Mouse (Mus musculus): Measurements from ENCODE around the gene Xylt1.

Xylt1 gene

DNA sequence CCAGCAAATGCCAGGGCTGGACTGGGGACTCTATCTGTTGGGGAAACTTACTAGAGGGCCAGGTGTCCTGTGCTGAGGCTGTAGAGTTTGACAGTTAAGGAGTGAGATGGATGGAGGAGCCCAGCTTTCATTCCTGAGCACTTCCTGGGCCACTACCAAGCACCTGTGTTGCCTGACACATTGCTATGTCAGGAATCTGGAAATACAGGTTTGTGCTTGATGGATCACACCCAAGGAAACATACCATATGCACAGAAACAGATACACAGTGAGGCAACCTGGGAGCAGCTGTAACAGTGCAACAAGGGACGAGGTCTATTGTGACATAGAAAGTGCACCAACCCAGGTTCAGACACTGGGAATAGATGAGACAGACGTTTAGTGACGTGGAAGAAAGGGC is 125.0 kb downstream of the Xylt1 start:
- in situ Hi-C loops (cut with MseI, MboI): no loop called here

DNA sequence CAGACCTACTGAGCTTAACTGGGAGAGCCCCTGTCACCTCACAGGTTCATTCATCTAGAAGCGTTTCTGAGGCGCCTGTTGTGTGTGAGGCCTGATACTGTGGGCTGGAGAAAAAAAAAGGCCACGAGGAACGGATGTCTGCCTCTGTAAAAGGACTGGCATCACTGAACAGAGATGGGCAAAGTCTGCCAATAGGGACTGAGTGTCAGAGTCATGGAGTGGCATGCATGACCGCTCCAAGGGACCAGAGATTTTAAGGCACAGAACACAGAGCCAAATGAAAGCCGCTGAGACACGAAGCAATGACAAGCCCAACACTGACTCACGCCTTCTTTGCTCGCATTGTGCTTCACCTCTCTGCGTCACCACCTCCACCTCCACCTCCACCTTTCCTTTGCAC is 126.6 kb downstream of the Xylt1 start:
- in situ Hi-C loops (cut with MseI, MboI): no loop called here

DNA sequence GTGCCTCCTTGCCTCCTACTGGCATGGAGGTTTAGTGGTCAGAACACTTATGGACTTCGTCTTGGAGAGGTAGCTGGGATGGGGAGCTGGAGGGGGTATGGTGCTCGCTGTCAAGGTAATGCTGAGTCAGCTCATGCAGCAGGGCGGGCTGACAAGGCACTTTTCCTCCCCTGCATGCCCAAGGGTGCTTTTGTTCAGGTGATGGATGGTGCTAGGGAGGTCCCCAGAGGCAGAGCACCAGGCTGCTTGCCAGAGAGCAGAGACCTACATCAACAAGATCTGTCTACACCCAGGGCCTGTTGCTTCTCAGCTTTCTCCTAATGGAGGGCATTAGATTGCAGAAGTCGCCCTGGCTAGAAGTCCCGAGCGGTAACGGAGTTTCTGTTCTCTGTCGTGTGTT is 127.3 kb downstream of the Xylt1 start:
- in situ Hi-C loops (cut with MseI, MboI): no loop called here

DNA sequence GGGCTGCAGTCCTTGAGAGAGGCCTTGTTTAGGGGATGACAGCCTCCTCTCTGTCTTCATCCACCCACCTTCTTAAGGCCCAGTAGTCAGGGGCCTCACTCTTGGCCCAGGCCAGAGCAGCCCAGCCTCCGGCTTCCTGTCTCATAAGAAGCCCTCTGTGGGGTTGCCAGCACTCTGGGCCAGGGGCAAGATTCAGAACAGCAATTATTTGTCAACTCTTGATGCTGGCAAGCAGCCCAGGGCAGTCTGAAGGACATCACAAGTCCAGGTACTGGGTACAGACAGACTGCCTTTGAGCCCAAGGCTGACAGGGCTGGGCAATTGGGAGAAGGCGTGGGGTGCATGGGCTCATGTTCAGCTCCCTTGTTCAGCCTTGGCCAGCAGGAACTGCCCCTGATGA is 129.3 kb downstream of the Xylt1 start:
- in situ Hi-C loops (cut with MseI, MboI): no loop called here

DNA sequence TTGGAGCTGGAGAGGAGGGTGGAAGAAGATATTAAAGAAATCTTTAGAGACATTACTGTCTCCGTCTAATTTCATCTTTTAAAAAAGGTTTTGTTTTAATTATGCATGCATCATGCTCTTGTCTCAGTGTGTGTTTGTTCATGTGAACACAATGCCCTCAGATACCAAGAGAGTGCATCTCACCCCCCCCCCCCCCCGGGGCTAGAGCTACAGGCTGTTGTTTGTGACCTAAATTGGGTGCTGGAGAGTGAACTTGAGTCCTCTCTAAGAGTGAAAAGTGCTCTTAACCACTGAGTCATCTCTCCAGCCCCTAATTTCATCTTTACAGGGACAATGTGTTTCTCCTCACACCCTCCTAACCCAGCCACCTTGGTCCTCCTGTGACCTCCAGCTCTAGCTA is 131.5 kb downstream of the Xylt1 start:
- in situ Hi-C loops (cut with MseI, MboI): no loop called here

DNA sequence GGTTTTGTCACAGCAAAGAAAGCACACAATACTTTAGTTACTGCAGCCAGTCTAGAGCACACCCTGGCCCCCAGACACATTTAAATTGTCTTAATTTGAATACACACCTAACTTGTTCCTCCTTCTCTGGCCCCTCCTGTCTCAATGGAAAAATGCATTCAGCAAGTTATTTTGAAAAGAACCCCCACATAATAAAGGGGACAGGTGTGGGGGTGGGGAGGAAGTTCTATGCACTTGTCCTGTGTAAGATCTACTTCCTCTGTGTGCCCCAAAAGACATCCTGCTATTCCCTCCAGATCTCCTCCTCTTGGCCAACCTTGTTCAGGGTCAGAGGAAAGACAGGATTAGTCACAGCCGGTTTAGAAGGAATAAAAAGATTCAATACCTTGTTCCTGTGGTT is 135.0 kb downstream of the Xylt1 start:
- in situ Hi-C loops (cut with MseI, MboI): no loop called here

DNA sequence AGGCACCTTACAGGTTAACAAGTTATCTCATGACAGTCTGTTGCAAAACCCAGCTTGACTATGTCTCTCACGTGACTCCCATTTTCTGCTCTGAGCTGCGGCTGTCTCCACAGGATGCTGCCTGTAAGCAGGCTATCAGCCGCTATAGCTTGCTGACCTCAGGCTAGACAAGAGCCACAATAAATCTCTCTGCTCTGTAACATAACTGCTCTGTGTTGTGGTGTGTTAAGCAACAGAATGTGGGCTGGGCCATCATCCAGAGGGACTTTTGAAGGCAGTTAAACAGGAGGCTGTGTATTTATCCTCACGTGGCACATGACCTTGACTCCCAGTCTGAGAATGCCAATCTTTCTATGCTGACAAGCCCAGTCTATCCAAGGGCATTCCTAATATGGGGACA is 136.1 kb downstream of the Xylt1 start:
- in situ Hi-C loops (cut with MseI, MboI): no loop called here

DNA sequence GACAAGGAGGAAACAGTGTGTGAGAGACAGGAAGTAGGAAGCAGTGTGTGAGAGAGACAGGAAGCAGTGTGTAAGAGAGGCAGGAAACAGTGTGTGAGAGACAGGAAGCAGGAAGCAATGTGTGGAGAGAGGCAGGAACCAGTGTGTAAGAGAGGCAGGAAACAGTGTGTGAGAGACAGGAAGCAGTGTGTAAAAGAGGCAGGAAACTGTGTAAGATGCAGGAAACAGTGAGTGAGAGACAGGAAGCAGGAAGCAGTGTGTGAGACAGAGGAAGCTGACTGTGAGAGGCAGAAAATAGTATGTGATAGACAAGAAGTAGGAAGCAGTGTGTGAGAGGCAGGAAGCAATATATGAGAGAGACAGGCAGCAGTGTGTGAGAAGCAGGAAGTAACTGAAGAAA is 140.6 kb downstream of the Xylt1 start:
- in situ Hi-C loops (cut with MseI, MboI): no loop called here

DNA sequence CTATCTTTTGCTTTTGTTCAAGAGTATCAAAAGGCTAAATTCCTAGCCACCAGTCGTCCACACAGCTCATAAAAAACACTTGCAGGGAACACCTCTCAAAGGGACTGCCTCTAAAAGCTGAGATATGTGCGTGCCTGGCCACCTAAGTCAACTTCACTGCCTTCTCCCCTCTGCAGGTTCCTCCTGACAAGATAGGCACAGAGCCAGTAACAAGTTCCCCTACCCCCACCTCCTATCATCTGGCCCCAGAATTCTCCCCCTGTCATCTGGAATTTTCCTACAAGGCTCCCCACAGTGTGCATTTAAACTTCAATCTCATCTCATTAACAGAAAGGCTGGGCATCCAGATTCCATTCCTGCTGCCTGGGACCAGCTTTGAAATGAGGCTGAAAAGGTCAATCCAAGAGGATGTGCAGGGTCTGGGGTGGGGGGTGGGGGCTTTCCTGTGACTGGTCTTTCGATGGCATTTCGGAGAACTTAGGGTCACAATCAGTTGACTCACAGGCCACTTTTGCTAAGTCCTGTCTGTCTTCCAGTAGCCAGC is 141.4 kb downstream of the Xylt1 start:
- in situ Hi-C loops (cut with MseI, MboI): no loop called here

DNA sequence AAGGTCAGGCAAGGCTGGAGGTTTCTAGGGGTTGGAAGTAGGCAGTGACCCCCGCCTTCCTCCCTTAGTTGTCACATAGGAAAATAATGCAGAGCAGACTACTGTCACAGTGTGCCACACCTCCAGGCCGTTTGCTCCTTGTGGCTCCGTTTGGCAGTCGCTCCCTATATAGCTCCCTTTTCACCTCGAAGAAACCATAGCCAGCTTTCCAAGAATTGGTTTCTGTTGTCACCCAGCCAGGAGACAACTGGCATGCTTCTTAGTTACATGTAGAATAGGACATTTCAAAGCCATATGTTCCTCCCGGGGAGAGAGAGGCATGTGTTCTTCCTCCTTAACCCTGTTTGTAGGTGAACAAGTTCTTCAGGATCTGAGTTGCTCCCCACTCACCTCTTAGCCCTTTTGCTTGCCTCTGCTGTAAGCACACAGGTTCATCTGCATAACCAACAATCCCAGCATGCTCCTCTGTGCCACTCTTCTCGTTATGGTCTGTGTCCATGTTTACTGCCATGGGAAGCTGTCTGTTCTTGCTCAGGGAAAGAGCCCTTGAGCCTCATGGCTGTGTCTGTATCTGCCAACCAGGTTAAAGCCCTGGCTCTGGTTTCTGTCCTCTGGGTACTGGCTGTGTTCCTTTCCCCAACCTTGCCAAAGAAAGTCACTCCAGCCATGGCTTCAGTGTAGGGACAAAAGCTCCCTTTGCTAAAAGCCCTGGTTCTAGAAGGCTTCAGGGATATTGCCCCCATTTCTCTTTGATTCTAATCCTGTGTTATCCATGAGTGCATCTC is 143.8 kb downstream of the Xylt1 start:
- in situ Hi-C loops (cut with MseI, MboI): no loop called here

DNA sequence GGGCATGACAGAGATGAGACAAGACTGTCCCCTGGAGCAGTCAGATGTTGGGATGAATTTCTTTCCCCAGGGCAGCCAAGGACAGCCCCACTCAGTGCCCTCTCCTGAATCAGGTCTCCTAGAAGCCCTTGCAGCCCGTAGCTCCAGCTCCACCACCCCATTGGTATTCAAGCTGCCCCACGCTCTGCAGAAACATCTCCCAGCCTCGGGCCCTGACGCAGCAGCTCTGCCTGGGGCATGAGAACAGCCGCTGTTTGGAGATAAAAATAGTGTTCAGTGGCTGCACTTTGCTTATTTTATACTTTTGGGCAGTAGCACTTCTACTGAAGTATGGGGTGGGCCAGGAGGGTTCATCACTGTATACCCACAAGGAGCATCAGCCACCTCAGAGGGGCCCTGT is 144.9 kb downstream of the Xylt1 start:
- in situ Hi-C loops (cut with MseI, MboI): no loop called here

DNA sequence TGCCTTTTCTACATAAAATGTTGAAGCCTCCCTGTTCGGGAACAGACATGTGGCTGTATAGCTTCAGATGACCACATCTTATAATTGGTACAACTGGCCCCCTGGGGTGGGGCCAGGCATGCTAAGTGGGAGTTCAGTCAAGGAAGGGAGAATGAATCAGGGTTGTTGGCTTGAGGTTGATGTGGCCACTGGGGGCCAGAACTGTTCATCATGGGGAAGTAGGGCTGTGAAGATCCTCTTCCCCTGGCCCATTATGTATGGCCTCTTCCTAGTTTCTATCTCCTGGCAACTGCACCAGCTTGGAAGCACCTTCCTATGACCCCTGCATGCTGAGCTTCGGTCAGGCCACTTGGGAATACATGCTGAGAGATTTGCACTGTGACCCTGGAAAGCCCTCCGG is 145.8 kb downstream of the Xylt1 start:
- in situ Hi-C loops (cut with MseI, MboI): no loop called here

DNA sequence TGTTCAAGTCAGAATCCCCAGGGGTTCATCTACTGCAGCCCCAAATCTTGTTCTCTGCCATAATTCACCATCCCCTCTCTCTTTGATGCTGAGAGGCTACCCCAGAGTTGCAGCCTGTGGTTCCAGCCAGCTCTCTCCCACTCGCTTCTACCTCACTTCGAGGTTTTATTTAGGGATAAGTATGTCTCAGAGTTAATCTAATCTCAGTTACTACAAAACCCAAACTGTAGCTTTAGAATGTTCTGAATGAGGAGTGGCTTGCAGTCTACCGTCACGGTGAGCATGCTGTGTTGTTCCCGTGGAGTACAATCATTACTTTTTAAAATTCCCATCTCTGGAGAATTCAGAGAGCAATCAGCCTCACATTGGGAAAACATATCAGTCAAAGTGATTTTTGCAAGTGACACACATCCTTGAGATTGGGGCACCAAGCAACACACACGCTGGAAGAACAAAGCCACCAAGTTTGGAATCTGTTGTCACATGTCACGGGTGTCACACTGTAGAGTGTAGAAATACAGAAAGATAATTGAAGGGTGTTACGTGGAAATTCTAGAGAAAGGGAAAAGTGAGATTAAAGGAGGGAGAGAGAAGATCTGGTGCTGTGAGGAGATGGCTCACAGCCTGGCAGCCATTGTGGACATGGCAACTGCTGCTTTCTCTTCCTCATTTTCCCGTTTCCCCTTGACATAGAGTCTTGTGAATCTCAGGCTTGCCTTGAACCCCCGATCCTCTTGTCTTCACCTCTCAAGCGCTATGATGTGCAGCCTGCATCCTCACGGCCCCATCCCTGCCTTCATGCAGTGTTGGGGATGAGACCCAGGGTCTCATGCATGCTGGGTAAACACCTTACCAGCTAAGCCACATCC is 149.2 kb downstream of the Xylt1 start:
- in situ Hi-C loops (cut with MseI, MboI): no loop called here

DNA sequence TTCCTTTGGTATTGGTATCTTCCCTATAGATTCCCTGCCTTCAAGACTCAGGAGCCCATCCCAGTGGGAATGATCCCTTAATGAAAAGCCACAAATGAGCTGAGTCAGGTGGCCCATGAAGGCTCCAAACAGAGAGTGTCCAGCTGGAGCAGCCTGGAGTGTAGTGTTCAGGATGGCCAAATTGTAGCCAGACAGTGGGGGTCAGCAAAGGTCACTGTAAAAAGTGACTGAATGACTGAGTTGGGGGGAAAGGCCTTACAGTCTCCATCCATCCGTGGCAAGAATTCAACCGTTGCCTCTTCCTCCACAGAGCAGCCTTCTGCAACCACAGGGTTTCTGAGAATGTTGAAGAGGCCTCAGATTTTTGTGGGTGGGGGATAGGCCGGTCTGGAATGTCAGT is 151.9 kb downstream of the Xylt1 start:
- in situ Hi-C loops (cut with MseI, MboI): no loop called here

DNA sequence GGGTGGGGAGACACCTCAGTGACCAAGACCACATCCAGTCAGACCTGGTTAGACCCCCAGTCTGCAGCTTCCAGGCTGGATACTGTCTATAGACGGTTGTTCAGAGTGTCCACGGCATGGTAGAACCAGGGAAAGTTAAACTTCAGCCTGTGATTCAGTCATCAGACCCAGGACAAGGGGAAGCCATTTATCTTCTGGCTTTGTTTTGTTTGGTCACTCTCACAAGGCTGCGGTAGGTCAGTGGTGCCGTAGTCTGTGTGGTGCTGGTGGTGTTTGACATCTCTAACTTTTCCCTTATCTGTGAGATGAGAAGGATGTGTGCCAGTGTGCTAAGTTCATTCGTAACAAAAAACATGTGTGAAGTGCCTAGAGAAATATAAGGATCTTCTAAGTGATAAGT is 152.4 kb downstream of the Xylt1 start:
- in situ Hi-C loops (cut with MseI, MboI): no loop called here

DNA sequence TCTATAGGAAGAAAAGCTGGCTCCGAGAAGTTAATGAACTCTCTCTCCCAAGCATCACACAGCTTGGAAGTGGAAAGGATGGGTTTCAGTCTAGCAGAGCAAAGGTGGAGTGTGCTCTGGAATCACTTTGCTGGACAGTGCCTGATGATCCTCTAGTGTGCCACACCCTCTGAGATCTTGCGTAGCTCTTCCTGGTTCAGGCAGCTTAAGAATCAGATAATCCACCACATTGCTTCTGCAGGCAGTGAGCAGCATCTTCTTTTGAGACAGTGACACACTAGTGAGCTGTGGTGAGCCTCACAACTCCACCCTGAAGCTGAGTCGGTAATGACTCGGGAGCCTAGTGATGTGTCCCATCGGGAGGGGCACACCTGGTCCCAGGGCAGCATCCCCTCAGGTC is 159.2 kb downstream of the Xylt1 start:
- in situ Hi-C loops (cut with MseI, MboI): no loop called here

DNA sequence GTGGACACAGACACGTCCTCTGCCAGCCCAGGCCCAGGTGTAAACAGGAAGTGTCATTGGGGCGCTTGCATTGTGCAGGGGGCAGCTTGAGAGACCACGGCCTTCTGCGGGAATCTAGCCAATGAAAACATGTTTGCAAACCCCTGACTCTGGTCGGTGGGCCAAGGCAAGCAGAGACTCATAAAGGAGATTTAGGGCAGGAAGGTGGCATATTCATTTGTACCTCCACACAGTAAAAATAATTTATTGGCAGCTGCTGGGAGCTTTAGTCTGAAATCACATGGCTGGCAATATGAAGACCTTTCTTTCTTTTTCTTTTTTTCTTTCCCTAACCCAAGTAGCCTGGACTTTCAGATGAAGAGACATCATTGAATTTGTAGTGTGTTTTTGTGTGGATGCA is 159.6 kb downstream of the Xylt1 start:
- in situ Hi-C loops (cut with MseI, MboI): no loop called here

DNA sequence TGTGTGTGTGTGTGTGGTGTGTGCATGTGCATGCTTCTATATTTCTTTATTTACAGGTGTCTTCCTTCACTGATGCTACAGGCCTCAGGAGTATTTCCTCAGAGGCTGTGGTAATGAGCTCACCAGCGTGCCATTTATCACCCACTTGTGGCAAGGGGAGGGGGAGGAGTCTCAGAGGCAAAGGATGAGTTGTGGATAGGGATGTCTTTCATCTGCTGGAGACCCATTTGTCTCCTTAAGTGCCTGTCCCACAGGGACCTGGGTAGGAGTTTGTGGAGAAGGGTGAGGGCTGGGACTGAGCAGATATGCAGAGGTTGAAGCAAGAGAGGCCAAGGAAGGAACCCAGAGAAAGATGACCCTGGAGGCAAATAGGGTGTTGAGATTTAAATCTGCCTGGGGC is 160.3 kb downstream of the Xylt1 start:
- in situ Hi-C loops (cut with MseI, MboI): no loop called here

DNA sequence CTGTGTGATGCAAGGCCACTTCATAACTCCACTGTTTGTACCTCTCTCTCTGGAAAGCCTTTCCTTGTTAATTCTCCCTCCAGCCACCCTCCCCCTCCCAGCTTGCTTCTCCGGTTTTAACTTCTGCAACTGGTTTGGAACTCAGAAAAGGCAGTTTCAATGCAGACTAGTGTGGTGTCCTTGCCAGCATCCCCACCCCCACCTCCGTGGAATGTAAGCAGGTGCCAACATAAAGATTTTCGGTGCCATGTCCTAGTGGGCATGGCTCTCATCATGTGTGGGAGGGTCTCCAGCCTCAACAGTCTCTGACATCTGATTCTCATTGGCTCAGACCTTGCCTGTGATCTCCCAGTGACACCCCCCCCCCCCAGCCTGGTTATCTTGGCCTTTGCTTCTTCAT is 160.9 kb downstream of the Xylt1 start:
- in situ Hi-C loops (cut with MseI, MboI): no loop called here

DNA sequence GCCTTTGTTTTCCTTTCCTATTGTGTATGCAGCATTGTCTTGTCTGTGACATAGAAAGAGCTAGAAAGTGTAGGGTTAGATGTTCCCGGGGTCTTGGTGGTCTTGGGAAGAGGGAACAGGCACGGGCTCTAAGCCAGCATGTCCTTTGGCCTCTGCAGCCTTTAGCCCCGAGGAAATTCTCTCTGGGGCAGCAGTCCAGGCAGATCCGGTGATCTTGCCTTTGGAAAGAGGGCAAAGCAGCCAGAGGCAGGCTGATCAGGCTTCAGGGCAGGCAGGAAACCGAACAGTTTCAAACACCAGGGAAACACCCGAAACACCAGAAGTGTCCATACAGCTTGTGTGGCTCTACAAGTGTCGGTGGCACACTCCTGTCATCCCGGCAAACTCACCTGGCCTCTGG is 162.3 kb downstream of the Xylt1 start:
- in situ Hi-C loops (cut with MseI, MboI): no loop called here

DNA sequence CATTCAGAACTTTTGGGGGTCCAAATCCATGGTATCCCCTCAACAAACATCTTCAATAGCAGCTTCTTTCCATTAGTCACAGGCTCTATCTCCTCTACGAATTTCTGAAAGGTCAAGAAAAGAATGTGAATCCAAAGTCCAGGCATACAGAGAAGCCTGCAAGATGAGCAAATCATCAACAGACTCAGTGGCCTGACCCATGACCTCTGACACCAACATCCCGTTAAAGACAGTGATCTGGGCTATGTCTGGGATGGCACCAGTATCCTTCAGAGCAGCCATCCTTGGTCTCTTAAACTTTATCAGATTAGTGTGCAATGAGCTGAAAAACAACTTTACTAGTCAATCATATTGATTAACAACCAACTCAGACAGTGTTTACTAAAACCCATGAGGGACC is 163.3 kb downstream of the Xylt1 start:
- in situ Hi-C loops (cut with MseI, MboI): no loop called here

DNA sequence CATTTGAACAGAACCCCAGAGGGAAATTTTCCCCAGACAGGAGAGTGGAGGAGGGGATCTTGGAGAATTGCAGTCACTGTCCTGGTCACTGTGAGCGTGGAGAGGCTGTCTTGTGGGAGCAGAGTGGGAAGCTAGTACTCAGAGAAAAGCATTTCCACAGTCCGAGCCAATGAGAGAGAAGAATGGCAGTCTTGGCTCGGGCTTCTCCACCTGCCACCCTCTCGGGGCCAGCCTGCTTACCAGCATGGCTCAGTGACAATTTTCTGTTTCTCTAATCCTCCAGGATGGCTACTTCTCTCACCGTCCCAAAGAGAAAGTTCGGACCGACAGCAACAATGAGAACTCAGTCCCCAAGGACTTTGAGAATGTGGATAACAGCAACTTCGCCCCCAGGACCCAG is 167.5 kb downstream of the Xylt1 start:
- in situ Hi-C loops (cut with MseI, MboI): no loop called here
